Mouse (Mus musculus): ENCODE measurements around the gene Ssr2. TPM values are rescaled to one million over a fixed set of nuclear protein-coding genes. Genes with fewer than 3 reads are reported as not detected.

Gene Ssr2
- polyA plus RNA-seq, 1 experiment from 2014 or later = 220 TPM

DNA sequence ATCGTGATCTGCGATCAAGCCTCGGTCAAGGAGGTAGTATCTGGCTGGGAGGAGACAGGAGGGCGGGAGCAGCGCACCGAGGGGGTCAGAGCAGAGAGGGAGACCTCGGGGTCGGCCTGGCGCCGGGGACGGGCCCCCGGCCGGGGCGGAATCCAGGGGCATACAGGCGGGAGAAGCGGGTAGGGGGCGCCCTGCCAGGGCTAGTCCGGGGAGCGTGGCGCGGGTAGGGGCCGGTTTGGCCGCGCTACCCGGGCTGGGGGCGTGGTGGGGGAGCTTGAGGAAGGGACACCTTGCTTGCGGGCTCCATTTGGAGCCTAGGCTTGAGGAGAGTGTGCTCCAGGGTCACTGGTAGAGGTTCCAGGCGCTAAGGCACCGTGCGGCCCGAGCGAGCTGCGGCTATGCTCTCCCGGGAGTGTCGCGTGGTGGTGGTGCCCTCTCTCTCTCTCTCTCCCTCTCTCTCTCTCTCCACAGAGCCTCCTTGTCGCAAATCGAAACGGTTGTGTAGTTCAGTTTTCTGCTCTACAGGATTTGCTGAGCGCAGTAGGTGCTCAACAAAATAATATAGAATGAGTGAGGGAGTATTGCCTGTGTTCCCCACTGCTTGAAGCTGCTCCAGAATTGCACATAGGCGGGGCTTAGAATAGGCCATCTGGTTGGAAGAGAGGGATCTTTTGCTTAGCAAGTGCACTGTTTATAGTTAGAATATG lies 21.6 kb upstream of the Ssr2 start:
- peaks cover 7% of the 10 kb centered on the region for H3K4me1 ChIP-seq (ENCODE audit: control insufficient read depth, insufficient read depth, low read length)
- peak; percentile 64 for ATAC-seq (ENCODE audit: insufficient number of reproducible peaks, low FRiP score, low TSS enrichment, low read depth)
- H3K4me3 ChIP-seq (ENCODE audit: low read depth, low read length) = peak overlapping the region; percentile 85
- peak; percentile 53 for DNase-seq (ENCODE audit: low spot score)
- no peaks in the 10 kb centered on the region for H3K9me3 ChIP-seq (ENCODE audit: control insufficient read depth, low read length)
- H3K36me3 ChIP-seq (ENCODE audit: control insufficient read depth, insufficient read depth, low read length) = peaks cover 17% of the 10 kb centered on the region
- H3K27me3 ChIP-seq (ENCODE audit: control insufficient read depth, insufficient read depth, low read length) = no peaks in the 10 kb centered on the region
- peak overlapping the region; percentile 77 for H3K4me2 ChIP-seq (ENCODE audit: low read depth, severe bottlenecking)
- peak overlapping the region; percentile 90 for H3K27ac ChIP-seq (replicated peaks; ENCODE audit: low read depth, low read length)
- H3K9ac ChIP-seq (ENCODE audit: low read length) = peak overlapping the region; percentile 87
- WGBS = 0% methylated on average over 41 of the region's 41 CpGs

DNA sequence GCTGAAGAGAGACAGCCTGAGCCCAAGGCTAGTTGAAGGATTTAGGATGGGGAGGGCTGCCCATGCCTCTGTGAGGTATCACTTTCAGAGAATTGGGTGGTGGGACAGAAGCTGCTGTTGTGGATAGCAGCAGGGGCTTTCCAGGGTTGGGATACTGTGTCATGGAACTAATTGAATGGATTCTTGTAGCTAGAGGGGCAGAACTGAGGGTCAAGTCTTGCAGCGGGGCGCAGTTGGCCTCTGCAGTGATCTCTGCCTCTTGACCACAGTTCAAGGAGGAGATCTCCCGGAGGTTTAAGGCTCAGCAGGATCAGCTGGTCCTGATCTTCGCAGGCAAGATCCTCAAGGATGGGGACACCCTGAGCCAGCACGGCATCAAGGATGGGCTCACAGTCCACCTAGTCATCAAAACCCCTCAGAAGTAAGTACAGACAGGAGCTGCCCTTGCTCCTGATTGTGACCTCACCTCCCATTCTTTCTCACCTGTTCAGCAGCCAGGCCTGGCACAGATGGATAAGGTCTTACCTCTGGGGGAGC lies 20.5 kb upstream of the Ssr2 start:
- Histone ChIP-seq H3K27ac (replicated peaks; ENCODE audit: low read depth, low read length) (no peak overlapping the region), H3K9ac (ENCODE audit: low read length) (no peak overlapping the region; the same call in 1 of the 2 replicates), H3K4me3 (ENCODE audit: low read depth, low read length) (no peak overlapping the region)

DNA sequence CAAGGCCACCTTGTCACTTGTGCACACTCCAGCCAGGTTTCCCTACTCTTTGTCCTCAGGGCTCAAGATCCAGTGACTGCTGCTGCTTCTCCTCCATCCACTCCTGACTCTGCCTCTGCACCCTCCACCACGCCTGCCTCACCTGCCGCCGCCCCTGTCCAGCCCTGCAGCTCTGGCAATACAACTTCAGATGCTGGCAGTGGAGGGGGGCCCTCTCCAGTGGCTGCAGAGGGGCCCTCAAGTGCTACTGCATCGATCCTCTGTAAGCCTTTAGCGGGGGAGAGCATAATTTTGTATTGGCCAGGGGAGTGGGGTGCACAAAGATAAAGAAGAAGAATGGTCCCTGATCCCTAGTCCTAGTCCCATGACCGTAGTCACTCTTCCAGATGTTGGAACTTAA lies 19.9 kb upstream of the Ssr2 start:
- WGBS = 90% methylated on average over 6 of the region's 6 CpGs
- Histone ChIP-seq H3K9me3 (ENCODE audit: control insufficient read depth, low read length) (no peaks in the 10 kb centered on the region), H3K4me2 (ENCODE audit: low read depth, severe bottlenecking) (no peak overlapping the region), H3K9ac (ENCODE audit: low read length) (no peak overlapping the region), H3K27ac (replicated peaks; ENCODE audit: low read depth, low read length) (no peak overlapping the region), H3K4me3 (ENCODE audit: low read depth, low read length) (no peak overlapping the region), H3K36me3 (ENCODE audit: control insufficient read depth, insufficient read depth, low read length) (peaks cover 27% of the 10 kb centered on the region), H3K4me1 (ENCODE audit: control insufficient read depth, insufficient read depth, low read length) (peaks cover 7% of the 10 kb centered on the region), H3K27me3 (ENCODE audit: control insufficient read depth, insufficient read depth, low read length) (no peaks in the 10 kb centered on the region)
- ATAC-seq (ENCODE audit: insufficient number of reproducible peaks, low FRiP score, low TSS enrichment, low read depth) = no peak
- no peak for DNase-seq (ENCODE audit: low spot score)

More for the DNA sequence above, 20.5 kb upstream of the Ssr2 start:
- no peak for DNase-seq (ENCODE audit: low spot score)
- no peak for ATAC-seq (ENCODE audit: insufficient number of reproducible peaks, low FRiP score, low TSS enrichment, low read depth)
- Histone ChIP-seq H3K4me1 (ENCODE audit: control insufficient read depth, insufficient read depth, low read length) (peaks cover 7% of the 10 kb centered on the region), H3K9me3 (ENCODE audit: control insufficient read depth, low read length) (no peaks in the 10 kb centered on the region), H3K36me3 (ENCODE audit: control insufficient read depth, insufficient read depth, low read length) (peaks cover 26% of the 10 kb centered on the region), H3K27me3 (ENCODE audit: control insufficient read depth, insufficient read depth, low read length) (no peaks in the 10 kb centered on the region), H3K4me2 (ENCODE audit: low read depth, severe bottlenecking) (peak overlapping the region; percentile 77; the same call in 1 of the 2 replicates)
- 93% methylated on average over 5 of the region's 5 CpGs for WGBS

DNA sequence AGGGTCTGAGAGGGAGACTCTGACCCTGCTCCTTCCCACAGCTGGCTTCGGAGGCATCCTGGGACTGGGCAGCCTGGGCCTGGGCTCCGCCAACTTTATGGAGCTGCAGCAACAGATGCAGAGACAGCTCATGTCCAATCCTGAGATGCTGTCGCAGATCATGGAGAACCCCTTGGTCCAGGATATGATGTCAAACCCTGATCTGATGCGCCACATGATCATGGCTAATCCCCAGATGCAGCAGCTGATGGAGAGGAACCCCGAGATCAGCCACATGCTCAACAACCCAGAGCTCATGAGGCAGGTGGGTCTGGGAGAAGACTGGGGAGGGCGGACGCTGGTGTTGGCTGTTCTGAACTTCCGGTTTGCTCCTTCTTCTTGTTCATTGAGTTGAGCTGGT lies 19.1 kb upstream of the Ssr2 start:
- Histone ChIP-seq H3K4me1 (ENCODE audit: control insufficient read depth, insufficient read depth, low read length) (peaks cover 7% of the 10 kb centered on the region), H3K36me3 (ENCODE audit: control insufficient read depth, insufficient read depth, low read length) (peaks cover 27% of the 10 kb centered on the region), H3K4me2 (ENCODE audit: low read depth, severe bottlenecking) (no peak overlapping the region), H3K27me3 (ENCODE audit: control insufficient read depth, insufficient read depth, low read length) (no peaks in the 10 kb centered on the region), H3K9me3 (ENCODE audit: control insufficient read depth, low read length) (no peaks in the 10 kb centered on the region), H3K4me3 (ENCODE audit: low read depth, low read length) (no peak overlapping the region), H3K9ac (ENCODE audit: low read length) (no peak overlapping the region), H3K27ac (replicated peaks; ENCODE audit: low read depth, low read length) (no peak overlapping the region)
- DNase-seq (ENCODE audit: low spot score) (no peak), ATAC-seq (ENCODE audit: insufficient number of reproducible peaks, low FRiP score, low TSS enrichment, low read depth) (no peak)
- 95% methylated on average over 8 of the region's 8 CpGs for WGBS

DNA sequence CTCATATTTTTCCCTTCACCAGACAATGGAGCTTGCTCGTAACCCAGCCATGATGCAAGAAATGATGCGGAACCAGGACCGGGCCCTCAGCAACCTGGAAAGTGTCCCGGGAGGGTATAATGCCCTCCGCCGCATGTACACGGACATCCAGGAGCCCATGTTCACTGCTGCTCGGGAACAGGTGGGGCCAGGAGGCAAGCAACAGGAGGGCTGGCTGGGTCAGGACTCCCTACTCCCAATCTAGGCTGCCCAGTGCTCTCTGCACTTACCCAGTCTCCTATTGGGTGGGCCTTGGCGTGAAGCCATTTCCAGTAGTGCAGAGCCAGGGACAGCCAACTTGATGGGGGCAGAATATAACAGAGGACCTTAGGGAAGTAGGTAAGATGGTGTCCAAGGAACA lies 16.1 kb upstream of the Ssr2 start:
- Histone ChIP-seq H3K4me3 (ENCODE audit: low read depth, low read length) (0 out of 2 replicates have a peak overlapping the region, but pooled peaks have one; percentile 8), H3K4me1 (ENCODE audit: control insufficient read depth, insufficient read depth, low read length) (peaks cover 2% of the 10 kb centered on the region; the same call in 1 of the 2 replicates), H3K9ac (ENCODE audit: low read length) (no peak overlapping the region)

DNA sequence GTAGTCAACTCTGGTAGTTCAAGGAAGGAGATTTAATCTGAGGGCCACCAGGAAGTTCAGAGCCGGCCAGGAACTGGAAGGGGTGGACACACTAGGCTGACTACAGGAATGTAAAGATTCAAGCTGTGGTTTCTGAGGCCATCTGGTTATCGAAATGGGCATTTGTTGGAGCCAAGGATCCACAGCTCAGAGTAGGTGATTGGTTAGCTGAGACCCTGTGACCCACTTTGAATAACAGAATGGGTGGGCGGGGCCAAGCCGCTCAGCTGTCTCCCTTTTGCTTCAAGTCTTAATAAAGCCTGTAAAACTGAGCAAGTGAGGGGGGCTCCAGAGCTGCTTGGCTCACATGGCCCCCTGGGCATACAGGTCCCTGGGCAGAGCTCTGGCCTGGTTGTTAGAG lies 13.7 kb upstream of the Ssr2 start:
- Histone ChIP-seq H3K4me2 (ENCODE audit: low read depth, severe bottlenecking) (no peak overlapping the region), H3K27ac (replicated peaks; ENCODE audit: low read depth, low read length) (no peak overlapping the region), H3K9me3 (ENCODE audit: control insufficient read depth, low read length) (no peaks in the 10 kb centered on the region), H3K36me3 (ENCODE audit: control insufficient read depth, insufficient read depth, low read length) (peaks cover 49% of the 10 kb centered on the region), H3K9ac (ENCODE audit: low read length) (no peak overlapping the region), H3K4me1 (ENCODE audit: control insufficient read depth, insufficient read depth, low read length) (no peaks in the 10 kb centered on the region), H3K4me3 (ENCODE audit: low read depth, low read length) (no peak overlapping the region), H3K27me3 (ENCODE audit: control insufficient read depth, insufficient read depth, low read length) (no peaks in the 10 kb centered on the region)
- ATAC-seq (ENCODE audit: insufficient number of reproducible peaks, low FRiP score, low TSS enrichment, low read depth) = no peak
- WGBS = 78% methylated on average over 4 of the region's 4 CpGs
- no peak for DNase-seq (ENCODE audit: low spot score)

More for the DNA sequence above, 16.1 kb upstream of the Ssr2 start:
- H3K27me3 ChIP-seq (ENCODE audit: control insufficient read depth, insufficient read depth, low read length) = no peaks in the 10 kb centered on the region
- 95% methylated on average over 9 of the region's 9 CpGs for WGBS
- DNase-seq (ENCODE audit: low spot score) = no peak
- no peaks in the 10 kb centered on the region for H3K9me3 ChIP-seq (ENCODE audit: control insufficient read depth, low read length)
- peaks cover 50% of the 10 kb centered on the region for H3K36me3 ChIP-seq (ENCODE audit: control insufficient read depth, insufficient read depth, low read length)
- ATAC-seq (ENCODE audit: insufficient number of reproducible peaks, low FRiP score, low TSS enrichment, low read depth) = no peak
- no peak overlapping the region for H3K27ac ChIP-seq (replicated peaks; ENCODE audit: low read depth, low read length)
- H3K4me2 ChIP-seq (ENCODE audit: low read depth, severe bottlenecking) = no peak overlapping the region

DNA sequence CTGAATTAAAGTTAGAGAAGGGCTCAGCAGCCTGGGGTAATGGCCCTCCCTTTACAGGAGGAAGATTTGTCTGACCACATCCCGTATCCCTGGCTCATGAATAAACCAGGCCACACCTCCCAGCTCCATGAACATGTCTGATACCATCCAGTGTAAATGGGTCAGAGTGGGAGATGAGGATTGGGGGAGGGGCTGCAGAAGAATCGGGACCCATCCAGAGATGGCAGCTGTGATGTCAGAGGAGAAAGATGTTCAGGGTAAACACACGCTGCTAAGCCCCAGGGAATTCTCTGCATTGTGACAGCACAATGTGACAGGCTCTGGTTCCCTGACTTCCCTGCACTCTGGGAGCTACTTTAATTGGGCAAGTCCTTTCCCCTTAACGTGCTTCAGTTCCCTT lies 12.2 kb upstream of the Ssr2 start:
- Histone ChIP-seq H3K4me3 (ENCODE audit: low read depth, low read length) (no peak overlapping the region), H3K4me2 (ENCODE audit: low read depth, severe bottlenecking) (no peak overlapping the region), H3K9me3 (ENCODE audit: control insufficient read depth, low read length) (no peaks in the 10 kb centered on the region), H3K9ac (ENCODE audit: low read length) (no peak overlapping the region), H3K27me3 (ENCODE audit: control insufficient read depth, insufficient read depth, low read length) (no peaks in the 10 kb centered on the region), H3K27ac (replicated peaks; ENCODE audit: low read depth, low read length) (no peak overlapping the region), H3K4me1 (ENCODE audit: control insufficient read depth, insufficient read depth, low read length) (no peaks in the 10 kb centered on the region), H3K36me3 (ENCODE audit: control insufficient read depth, insufficient read depth, low read length) (peaks cover 57% of the 10 kb centered on the region)
- WGBS = 79% methylated on average over 4 of the region's 4 CpGs
- DNase-seq (ENCODE audit: low spot score) (no peak), ATAC-seq (ENCODE audit: insufficient number of reproducible peaks, low FRiP score, low TSS enrichment, low read depth) (no peak)

DNA sequence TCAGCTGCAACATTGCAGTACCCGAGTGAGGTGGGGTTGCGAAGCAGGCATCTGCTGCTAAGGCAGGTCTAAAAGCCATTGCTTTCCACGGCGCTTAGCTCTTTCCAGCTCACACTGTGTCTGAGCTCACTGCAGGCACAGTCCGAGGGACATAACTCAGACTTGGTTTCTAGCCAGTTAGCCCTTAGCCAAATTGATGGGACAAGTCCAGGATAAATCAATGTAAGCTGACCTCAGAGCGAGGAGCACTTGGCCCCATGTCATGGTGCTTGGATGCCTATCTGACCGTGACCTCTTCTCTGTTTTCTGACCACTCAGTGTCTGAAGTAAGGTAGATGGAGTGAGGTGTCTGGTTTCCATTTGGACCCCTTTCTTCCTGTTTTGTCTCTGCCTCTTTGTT lies 11.7 kb upstream of the Ssr2 start:
- no peak for ATAC-seq (ENCODE audit: insufficient number of reproducible peaks, low FRiP score, low TSS enrichment, low read depth)
- no peak for DNase-seq (ENCODE audit: low spot score)
- H3K27ac ChIP-seq (replicated peaks; ENCODE audit: low read depth, low read length) = no peak overlapping the region
- H3K9ac ChIP-seq (ENCODE audit: low read length) = no peak overlapping the region
- 87% methylated on average over 7 of the region's 7 CpGs for WGBS
- H3K4me1 ChIP-seq (ENCODE audit: control insufficient read depth, insufficient read depth, low read length) = no peaks in the 10 kb centered on the region
- no peak overlapping the region for H3K4me2 ChIP-seq (ENCODE audit: low read depth, severe bottlenecking)
- peaks cover 59% of the 10 kb centered on the region for H3K36me3 ChIP-seq (ENCODE audit: control insufficient read depth, insufficient read depth, low read length)
- H3K27me3 ChIP-seq (ENCODE audit: control insufficient read depth, insufficient read depth, low read length) = no peaks in the 10 kb centered on the region
- H3K4me3 ChIP-seq (ENCODE audit: low read depth, low read length) = no peak overlapping the region
- H3K9me3 ChIP-seq (ENCODE audit: control insufficient read depth, low read length) = no peaks in the 10 kb centered on the region
